Mouse (Mus musculus) thymus, adult 2 months (tissue): Measurements from ENCODE around the gene Rubcn. TPM values are rescaled to one million over a fixed set of nuclear protein-coding genes. Genes with fewer than 3 reads are reported as not detected.

Experiments used
- DNase-seq: peaks from one replicate; pipeline ENCODE4 v3.0.0; 2021
- H3K27ac ChIP-seq: fragments of 200-500 bp; 2 replicates; pipeline ENCODE4 v1.5.1; 2012; ENCODE audit warnings: low read length, control low read depth; ENCODE audit not compliant: control insufficient read depth, insufficient read depth
- H3K27me3 ChIP-seq: fragments of 200-500 bp; 2 replicates; pipeline ENCODE4 v1.6.1; 2012; ENCODE audit warnings: mild to moderate bottlenecking, low read length, moderate library complexity, mixed read lengths; ENCODE audit not compliant: control insufficient read depth, insufficient read depth
- H3K36me3 ChIP-seq: fragments of 200-500 bp; 2 replicates; pipeline ENCODE4 v1.6.1; 2012; ENCODE audit warnings: mild to moderate bottlenecking, low read length, moderate library complexity; ENCODE audit not compliant: control insufficient read depth, insufficient read depth
- H3K4me1 ChIP-seq: fragments of 200-500 bp; replicated peaks from 2 replicates; pipeline ENCODE4 v1.6.1; 2012; ENCODE audit warnings: low read length; ENCODE audit not compliant: control insufficient read depth, insufficient read depth
- H3K4me3 ChIP-seq: fragments of 200-500 bp; 2 replicates; pipeline ENCODE4 v1.5.1; 2012; ENCODE audit warnings: mild to moderate bottlenecking, low read length, control low read depth, moderate library complexity; ENCODE audit not compliant: control insufficient read depth, insufficient read depth
- CTCF ChIP-seq: fragments of 200-500 bp; IDR thresholded peaks from 2 replicates; pipeline ENCODE4 v1.5.1; 2012; ENCODE audit warnings: mild to moderate bottlenecking, control low read depth, low read length, moderate library complexity, borderline replicate concordance; ENCODE audit not compliant: control insufficient read depth, poor library complexity, insufficient read depth; ENCODE audit errors: extremely low read depth
- POLR2A ChIP-seq: fragments of 200-500 bp; IDR thresholded peaks from 2 replicates; pipeline ENCODE4 v1.6.1; 2012; ENCODE audit warnings: mild to moderate bottlenecking, low read length, control low read depth, moderate library complexity; ENCODE audit not compliant: control insufficient read depth, poor library complexity, insufficient read depth; ENCODE audit errors: extremely low read depth
- WGBS: fragments of 180-500 bp; shearing (Covaris S2); methylation state at CpG from one replicate; pipeline ENCODE4 v1.1.7; 2018; 5-methylcytosine and 5-hydroxymethylcytosine counted together
- polyA plus RNA-seq: library from polyadenylated mRNA; depleted of rRNA; stranded (reverse); fragments of >200 nt; gene quantifications from 2 replicates; pipeline ENCODE4 v1.2.3, GENCODE M21; 2012

Gene Rubcn
- polyA plus RNA-seq, 1 experiment = 36.4 TPM

GRCm38 (mm10) chr16:32858771-32859636, 18.6 kb downstream of the Rubcn start:
- DNase-seq = no peak
- H3K27me3 ChIP-seq = no peaks in the 10 kb centered on the region
- no peaks in the 10 kb centered on the region for H3K36me3 ChIP-seq
- 81% methylated on average over 12 of the region's 12 CpGs for WGBS
- H3K27ac ChIP-seq = no peak overlapping the region
- no peak for TF ChIP-seq POLR2A
- no peak overlapping the region for H3K4me3 ChIP-seq
- peaks cover 3% of the 10 kb centered on the region for H3K4me1 ChIP-seq

- 89% methylated on average over 4 of the region's 4 CpGs for WGBS
- TF ChIP-seq POLR2A = no peak
- no peak for TF ChIP-seq CTCF
- H3K27me3 ChIP-seq = no peaks in the 10 kb centered on the region
- no peak for DNase-seq
- H3K4me3 ChIP-seq = no peak overlapping the region
- no peaks in the 10 kb centered on the region for H3K36me3 ChIP-seq
- H3K4me1 ChIP-seq = peaks cover 7% of the 10 kb centered on the region
- no peak overlapping the region for H3K27ac ChIP-seq
These were observed 19.2 kb downstream of the Rubcn start for GRCm38 (mm10) chr16:32858356-32858755.

GRCm38 (mm10) chr16:32856751-32857150, 20.8 kb downstream of the Rubcn start:
- no peaks in the 10 kb centered on the region for H3K27me3 ChIP-seq
- no peak for TF ChIP-seq CTCF
- TF ChIP-seq POLR2A = no peak
- no peak for DNase-seq
- H3K27ac ChIP-seq = no peak overlapping the region
- no peak overlapping the region for H3K4me3 ChIP-seq
- peaks cover 10% of the 10 kb centered on the region for H3K4me1 ChIP-seq
- 94% methylated on average over 3 of the region's 3 CpGs for WGBS
- H3K36me3 ChIP-seq = no peaks in the 10 kb centered on the region

- Histone ChIP-seq H3K4me3 (no peak overlapping the region), H3K27me3 (no peaks in the 10 kb centered on the region), H3K36me3 (no peaks in the 10 kb centered on the region), H3K27ac (no peak overlapping the region), H3K4me1 (peaks cover 10% of the 10 kb centered on the region)
- WGBS = 31% methylated on average over 2 of the region's 2 CpGs
- DNase-seq = no peak
- no peak for TF ChIP-seq POLR2A
- TF ChIP-seq CTCF = no peak
These were observed 23.5 kb downstream of the Rubcn start for GRCm38 (mm10) chr16:32854050-32854571.

- H3K27ac ChIP-seq = peak overlapping the region; percentile 18; the same call in 1 of the 2 replicates
- DNase-seq = no peak
- H3K36me3 ChIP-seq = no peaks in the 10 kb centered on the region; the same call in 1 of the 2 replicates
- WGBS = 53% methylated on average over 13 of the region's 13 CpGs
- H3K27me3 ChIP-seq = no peaks in the 10 kb centered on the region
- TF ChIP-seq POLR2A (no peak), CTCF (no peak)
- no peak overlapping the region for H3K4me3 ChIP-seq
- H3K4me1 ChIP-seq = peaks cover 10% of the 10 kb centered on the region
These were observed 24.0 kb downstream of the Rubcn start for GRCm38 (mm10) chr16:32853492-32854049.

GRCm38 (mm10) chr16:32849042-32849830, 28.3 kb downstream of the Rubcn start:
- WGBS = 89% methylated on average over 11 of the region's 11 CpGs
- Histone ChIP-seq H3K27ac (no peak overlapping the region), H3K36me3 (peaks cover 10% of the 10 kb centered on the region)

More at GRCm38 (mm10) chr16:32849042-32849830, 28.3 kb downstream of the Rubcn start:
- peak; percentile 15 for DNase-seq
- no peaks in the 10 kb centered on the region for H3K27me3 ChIP-seq
- no peak overlapping the region for H3K4me3 ChIP-seq
- peaks cover 8% of the 10 kb centered on the region for H3K4me1 ChIP-seq
- TF ChIP-seq POLR2A (no peak), CTCF (no peak)
